Mouse (Mus musculus) heart, embryonic 16.5 days (tissue): ENCODE data around the gene Rnf225. TPM values are rescaled to one million over a fixed set of nuclear protein-coding genes. Genes with fewer than 3 reads are reported as not detected.
A peak's percentile ranks its signal among the peaks of the same experiment; 100 is the strongest.
"Not testable (repeated sequence)": the region's sequence is repeated elsewhere in the genome, so short reads cannot be mapped to it uniquely, and the experiment has no call there.

Experiments used
- ATAC-seq: fragments of 200-750 bp; cut with Nextera tagmentation; replicated peaks from 2 replicates; pipeline ENCODE4 v1.8.0; 2017; ENCODE audit warnings: moderate number of reproducible peaks; ENCODE audit not compliant: insufficient read depth, low FRiP score; ENCODE audit errors: extremely low read depth
- H3K27ac ChIP-seq: fragments of 300-500 bp; sonication (generic); 2 replicates; pipeline ENCODE4 v1.5.1; 2014; ENCODE audit warnings: mild to moderate bottlenecking, low read length, control low read depth, moderate library complexity
- H3K27me3 ChIP-seq: fragments of 300-500 bp; sonication (generic); 2 replicates; pipeline ENCODE4 v1.6.1; 2014; ENCODE audit warnings: low read length, mixed read lengths; ENCODE audit not compliant: control insufficient read depth, insufficient read depth
- H3K36me3 ChIP-seq: fragments of 300-500 bp; sonication (generic); 2 replicates; pipeline ENCODE4 v1.6.1; 2014; ENCODE audit not compliant: control insufficient read depth, insufficient read depth
- H3K4me1 ChIP-seq: fragments of 300-500 bp; sonication (generic); 2 replicates; pipeline ENCODE4 v1.6.1; 2014; ENCODE audit warnings: low read length, mixed read lengths; ENCODE audit not compliant: control insufficient read depth, insufficient read depth
- H3K4me2 ChIP-seq: fragments of 300-500 bp; sonication (generic); 2 replicates; pipeline ENCODE4 v1.6.1; 2014; ENCODE audit warnings: low read depth, mild to moderate bottlenecking, control low read depth, low read length
- H3K4me3 ChIP-seq: fragments of 300-500 bp; sonication (generic); 2 replicates; pipeline ENCODE4 v1.5.1; 2014; ENCODE audit warnings: mild to moderate bottlenecking, control low read depth, low read length
- H3K9ac ChIP-seq: fragments of 300-500 bp; sonication (generic); 2 replicates; pipeline ENCODE4 v1.6.1; 2014; ENCODE audit warnings: low read length, control low read depth
- H3K9me3 ChIP-seq: fragments of 300-500 bp; sonication (generic); replicated peaks from 2 replicates; pipeline ENCODE4 v1.6.1; 2016; ENCODE audit warnings: low read length; ENCODE audit not compliant: control insufficient read depth
- WGBS: fragments of 180-500 bp; shearing (Covaris S2); extraction: QIAGEN DNeasy Blood & Tissue Kit; methylation state at CpG from one replicate; pipeline ENCODE4 v1.1.7; 2014; 5-methylcytosine and 5-hydroxymethylcytosine counted together
- polyA plus RNA-seq: library from polyadenylated mRNA; unstranded; fragments of >200 nt; fragmentation: Nextera tagmentation; extraction: Ambion mirVana; gene quantifications from 2 replicates; pipeline ENCODE4 v1.2.1, GENCODE M21; 2015

Rnf225 gene
- polyA plus RNA-seq, 1 experiment from 2014 or later: 0.47 TPM

GRCm38 (mm10) chr7:12897655-12898410, 29.4 kb upstream of the Rnf225 start, which contains the start of gene Zscan22:
Gene Zscan22 (plus strand): TSS chr7:12897815.
- H3K4me2 ChIP-seq: peak within 1 kb of the TSS; percentile 69
- H3K36me3 ChIP-seq: peaks cover under 1% of the 10 kb centered on the region; the same call in 1 of the 2 replicates
- H3K9me3 ChIP-seq: no peaks in the 10 kb centered on the region
- H3K4me1 ChIP-seq: peaks cover 8% of the 10 kb centered on the region
- 4% methylated on average over 36 of the region's 36 CpGs for WGBS
- H3K9ac ChIP-seq: peak within 1 kb of the TSS; percentile 79
- no peaks in the 10 kb centered on the region for H3K27me3 ChIP-seq
- peak within 1 kb of the TSS; percentile 73 for H3K4me3 ChIP-seq
- peak; percentile 99 for ATAC-seq
- peak within 1 kb of the TSS; percentile 64 for H3K27ac ChIP-seq

DNA sequence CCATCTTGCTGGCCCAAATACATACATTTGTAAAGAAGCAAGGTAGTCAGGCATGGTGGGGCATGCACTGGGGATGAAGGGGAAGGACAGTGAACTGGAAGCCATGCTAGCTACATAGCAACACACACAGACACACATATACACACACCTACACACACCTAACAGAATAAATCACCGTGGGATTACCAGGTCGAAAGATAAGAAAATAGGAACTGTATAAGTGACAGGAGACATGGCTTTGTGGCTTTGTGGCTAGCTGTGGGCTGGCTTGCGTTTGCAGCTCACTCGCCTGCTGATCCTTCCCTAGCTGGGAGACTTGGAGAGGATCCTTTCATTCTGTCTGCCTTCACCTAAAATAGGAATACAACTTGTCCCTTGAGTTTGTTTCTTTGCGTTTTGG, 25.7 kb upstream of the Rnf225 start:
- Histone ChIP-seq H3K36me3 (peaks cover 16% of the 10 kb centered on the region), H3K4me1 (peaks cover 8% of the 10 kb centered on the region), H3K27me3 (no peaks in the 10 kb centered on the region), H3K9ac (no peak overlapping the region; the same call in 1 of the 2 replicates), H3K4me2 (no peak overlapping the region), H3K27ac (no peak overlapping the region), H3K4me3 (no peak overlapping the region), H3K9me3 (no peaks in the 10 kb centered on the region)
- 89% methylated on average over 5 of the region's 5 CpGs for WGBS
- no peak for ATAC-seq

- H3K9me3 ChIP-seq: no peaks in the 10 kb centered on the region
- no peak for ATAC-seq
- peaks cover 2% of the 10 kb centered on the region for H3K4me1 ChIP-seq
- H3K9ac ChIP-seq: no peak overlapping the region
- H3K4me2 ChIP-seq: 0 out of 2 replicates have a peak overlapping the region, but pooled peaks have one; percentile 0
- no peaks in the 10 kb centered on the region for H3K27me3 ChIP-seq
- no peak overlapping the region for H3K27ac ChIP-seq
- peak overlapping the region; percentile 4 for H3K4me3 ChIP-seq
- WGBS: 60% methylated on average over 10 of the region's 10 CpGs
- peaks cover 37% of the 10 kb centered on the region for H3K36me3 ChIP-seq
Measured at GRCm38 (mm10) chr7:12903623-12904022, 23.6 kb upstream of the Rnf225 start.

DNA sequence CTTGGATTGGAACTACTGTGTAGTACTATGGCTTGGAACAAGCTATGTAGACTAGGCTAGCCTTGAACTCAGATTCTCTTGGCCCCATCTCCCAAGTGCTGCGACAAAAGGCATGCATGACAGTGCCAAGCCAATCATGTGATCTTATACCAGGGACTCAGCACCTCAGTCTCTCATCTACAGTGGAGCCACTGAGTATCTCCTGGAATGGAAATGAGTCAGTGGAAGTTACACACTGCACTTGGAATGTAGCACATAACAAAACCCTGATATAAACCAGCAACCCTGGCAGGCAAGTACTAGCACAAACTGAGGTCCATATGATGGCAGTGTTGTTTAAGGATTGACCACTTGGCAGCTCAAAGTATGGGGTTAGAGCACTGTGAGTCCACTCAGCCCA, 22.1 kb upstream of the Rnf225 start:
- Histone ChIP-seq H3K27me3 (no peaks in the 10 kb centered on the region), H3K27ac (no peak overlapping the region), H3K4me1 (peaks cover 3% of the 10 kb centered on the region; the same call in 1 of the 2 replicates), H3K9ac (no peak overlapping the region), H3K4me3 (no peak overlapping the region), H3K4me2 (no peak overlapping the region), H3K9me3 (no peaks in the 10 kb centered on the region), H3K36me3 (peaks cover 38% of the 10 kb centered on the region)
- WGBS: 48% methylated on average over 1 of the region's 1 CpGs
- no peak for ATAC-seq

DNA sequence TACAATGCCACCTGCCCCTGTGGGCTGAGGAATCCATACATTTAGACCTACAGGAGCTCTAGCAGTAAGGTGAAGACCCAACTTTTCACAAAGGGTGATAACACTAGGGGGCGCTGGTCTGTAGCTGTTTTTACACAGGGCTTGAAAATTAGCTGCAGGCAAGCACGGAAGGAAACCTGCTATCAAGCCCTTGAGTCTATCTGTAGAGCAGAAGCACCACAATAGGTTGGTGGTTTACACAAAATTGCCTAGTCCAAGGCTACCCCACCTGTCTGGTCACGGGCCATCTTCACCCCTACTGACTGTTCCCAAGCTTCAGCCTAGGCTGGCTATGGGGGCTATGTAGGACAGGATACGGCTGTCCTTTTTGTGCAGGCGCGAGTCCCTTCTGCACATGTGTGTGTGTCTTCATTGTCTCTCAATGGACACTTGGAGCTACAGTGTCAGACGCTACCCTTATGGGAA, 17.7 kb upstream of the Rnf225 start:
- Histone ChIP-seq H3K4me3 (peak overlapping the region; percentile 61), H3K36me3 (peaks cover 33% of the 10 kb centered on the region), H3K4me1 (peaks cover 3% of the 10 kb centered on the region; the same call in 1 of the 2 replicates), H3K27me3 (no peaks in the 10 kb centered on the region), H3K9me3 (no peaks in the 10 kb centered on the region), H3K27ac (peak overlapping the region; percentile 93), H3K9ac (peak overlapping the region; percentile 82), H3K4me2 (peak overlapping the region; percentile 83)
- peak; percentile 29; the same call in 1 of the 2 replicates for ATAC-seq
- WGBS: 33% methylated on average over 7 of the region's 7 CpGs

- WGBS: 5% methylated on average over 19 of the region's 19 CpGs
- Histone ChIP-seq H3K9me3 (no peaks in the 10 kb centered on the region), H3K4me3 (peak overlapping the region; percentile 61), H3K4me2 (peak overlapping the region; percentile 83), H3K4me1 (peaks cover 3% of the 10 kb centered on the region; the same call in 1 of the 2 replicates), H3K36me3 (peaks cover 32% of the 10 kb centered on the region), H3K27me3 (no peaks in the 10 kb centered on the region), H3K9ac (peak overlapping the region; percentile 82), H3K27ac (peak overlapping the region; percentile 93)
- peak; percentile 82 for ATAC-seq
Measured at GRCm38 (mm10) chr7:12910181-12910668, 17.0 kb upstream of the Rnf225 start.

DNA sequence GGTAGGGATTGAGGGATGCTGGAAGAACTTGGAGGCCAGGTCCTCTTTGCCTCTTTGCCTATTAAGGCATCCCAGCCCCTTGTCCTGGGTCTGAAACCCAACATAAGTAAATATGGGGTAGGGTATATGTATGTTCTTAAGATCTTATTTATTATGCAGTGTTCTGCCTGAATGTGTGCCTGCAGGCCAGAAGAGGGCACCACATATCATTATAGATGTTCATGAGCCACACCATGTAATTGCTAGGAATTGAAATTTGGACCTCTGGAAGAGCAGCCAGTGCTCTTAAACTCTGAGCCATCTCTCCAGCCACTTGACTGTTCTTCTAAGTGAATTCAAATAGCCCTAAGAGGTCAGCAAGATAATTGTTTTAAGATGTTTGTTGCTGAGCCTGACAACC, 13.7 kb upstream of the Rnf225 start:
- H3K27me3 ChIP-seq: no peaks in the 10 kb centered on the region
- H3K36me3 ChIP-seq: 0 out of 2 replicates have a peak, but pooled peaks cover 2% of the 10 kb centered on the region
- H3K27ac ChIP-seq: no peak overlapping the region
- no peak overlapping the region for H3K9ac ChIP-seq
- no peak overlapping the region for H3K4me3 ChIP-seq
- no peak overlapping the region for H3K4me2 ChIP-seq
- no peak for ATAC-seq
- H3K4me1 ChIP-seq: peaks cover 3% of the 10 kb centered on the region; the same call in 1 of the 2 replicates
- no peaks in the 10 kb centered on the region for H3K9me3 ChIP-seq

GRCm38 (mm10) chr7:12920495-12920894, 6.7 kb upstream of the Rnf225 start:
- WGBS: 70% methylated on average over 7 of the region's 8 CpGs

GRCm38 (mm10) chr7:12921318-12921704, 5.9 kb upstream of the Rnf225 start:
- Histone ChIP-seq H3K27me3 (no peaks in the 10 kb centered on the region), H3K4me2 (peak overlapping the region; percentile 97), H3K36me3 (peaks cover 32% of the 10 kb centered on the region), H3K4me1 (peaks cover 9% of the 10 kb centered on the region), H3K9me3 (no peaks in the 10 kb centered on the region), H3K27ac (peak overlapping the region; percentile 98), H3K9ac (peak overlapping the region; percentile 91), H3K4me3 (peak overlapping the region; percentile 100)
- ATAC-seq: no peak
- WGBS: 0% methylated on average over 3 of the region's 3 CpGs

More at GRCm38 (mm10) chr7:12920495-12920894, 6.7 kb upstream of the Rnf225 start:
- H3K4me2 ChIP-seq, H3K9ac ChIP-seq, H3K27ac ChIP-seq, H3K9me3 ChIP-seq, ATAC-seq, H3K27me3 ChIP-seq, H3K4me3 ChIP-seq, H3K4me1 ChIP-seq: not testable (repeated sequence)
- H3K36me3 ChIP-seq: peaks cover 23% of the 10 kb centered on the region
